Mouse (Mus musculus) midbrain, embryonic 15.5 days (tissue): ENCODE data around the gene Zfp366. TPM values are rescaled to one million over a fixed set of nuclear protein-coding genes. Genes with fewer than 3 reads are reported as not detected.
A peak's percentile ranks its signal among the peaks of the same experiment; 100 is the strongest.

Source experiments
- ATAC-seq: fragments of 200-750 bp; cut with Nextera tagmentation; replicated peaks from 2 replicates; pipeline ENCODE4 v1.8.0; 2017; ENCODE audit warnings: moderate TSS enrichment
- H3K27ac ChIP-seq: fragments of 300-500 bp; sonication (generic); 2 replicates; pipeline ENCODE4 v1.5.1; 2015; ENCODE audit warnings: mild to moderate bottlenecking, inconsistent platforms
- H3K27me3 ChIP-seq: fragments of 300-500 bp; sonication (generic); replicated peaks from 2 replicates; pipeline ENCODE4 v1.6.1; 2015; ENCODE audit warnings: inconsistent platforms
- H3K36me3 ChIP-seq: fragments of 300-500 bp; sonication (generic); replicated peaks from 2 replicates; pipeline ENCODE4 v1.6.1; 2015; ENCODE audit warnings: inconsistent platforms
- H3K4me1 ChIP-seq: fragments of 300-500 bp; sonication (generic); 2 replicates; pipeline ENCODE4 v1.6.1; 2015; ENCODE audit warnings: inconsistent platforms
- H3K4me2 ChIP-seq: fragments of 300-500 bp; sonication (generic); 2 replicates; pipeline ENCODE4 v1.6.1; 2015; ENCODE audit warnings: inconsistent platforms, mild to moderate bottlenecking, moderate library complexity
- H3K4me3 ChIP-seq: fragments of 300-500 bp; sonication (generic); 2 replicates; pipeline ENCODE4 v1.5.1; 2015; ENCODE audit warnings: mild to moderate bottlenecking, inconsistent platforms
- H3K9ac ChIP-seq: fragments of 300-500 bp; sonication (generic); 2 replicates; pipeline ENCODE4 v1.6.1; 2015; ENCODE audit warnings: mild to moderate bottlenecking, inconsistent platforms
- H3K9me3 ChIP-seq: fragments of 300-500 bp; sonication (generic); 2 replicates; pipeline ENCODE4 v1.6.1; 2016; ENCODE audit warnings: inconsistent platforms
- WGBS: fragments of 180-500 bp; shearing (Covaris S2); methylation state at CpG from one replicate; pipeline ENCODE4 v1.1.7; 2015; ENCODE audit warnings: mixed read lengths; 5-methylcytosine and 5-hydroxymethylcytosine counted together
- polyA plus RNA-seq: library from polyadenylated mRNA; unstranded; fragments of >200 nt; fragmentation: Nextera tagmentation; extraction: Ambion mirVana; gene quantifications from 2 replicates; pipeline ENCODE4 v1.2.1, GENCODE M21; 2015

Zfp366 gene
- 0.81 and 0.89 TPM in 2 replicates for polyA plus RNA-seq

DNA sequence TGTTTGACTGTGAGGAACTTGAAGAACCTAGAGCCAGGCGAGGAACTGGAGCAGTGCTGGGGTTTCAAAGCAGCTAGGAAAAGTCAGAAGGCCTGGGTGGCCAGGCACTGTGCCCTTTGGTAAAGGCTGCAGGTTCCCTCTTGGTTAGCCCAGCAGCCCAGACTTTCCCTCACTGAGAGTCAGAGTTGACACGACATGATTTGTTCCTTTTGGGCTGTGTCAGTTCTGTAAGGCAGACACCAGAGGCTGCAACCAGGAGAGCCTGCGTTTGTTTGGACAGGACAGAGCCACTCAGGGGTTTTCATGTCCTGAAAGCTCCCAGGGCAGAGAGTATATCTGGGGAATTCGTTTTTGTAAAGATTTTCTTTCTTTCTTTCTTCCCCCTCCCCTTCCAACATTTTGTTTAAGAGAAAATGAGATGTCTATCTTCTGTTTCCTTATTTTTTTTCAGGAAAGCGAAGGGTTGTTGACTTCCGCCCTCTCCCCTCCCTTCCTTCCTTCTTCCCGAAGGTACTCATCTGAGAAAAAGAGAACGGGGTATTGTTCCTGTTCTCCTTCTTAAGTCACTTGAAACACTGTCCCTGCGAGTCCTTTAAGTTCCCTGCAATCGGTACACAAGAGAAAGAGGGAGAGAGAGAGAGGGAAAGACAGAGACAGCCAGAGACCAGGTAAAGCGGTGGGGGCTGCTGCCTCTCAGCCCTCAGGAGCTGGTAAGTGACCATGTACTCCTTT, at the start of gene Zfp366:
TSS of gene Zfp366 (plus strand) at position 669 of the 732 bp plus-strand sequence.
- H3K9ac ChIP-seq = no peak within 1 kb of the TSS
- no peak within 1 kb of the TSS for H3K27ac ChIP-seq
- WGBS = 58% methylated on average over 11 of the region's 11 CpGs
- H3K9me3 ChIP-seq = no peaks in the 10 kb centered on the region
- peaks cover 6% of the 10 kb centered on the region; the same call in 1 of the 2 replicates for H3K4me1 ChIP-seq
- ATAC-seq = no peak
- 0 out of 2 replicates have a peak within 1 kb of the TSS, but pooled peaks have one; percentile 1 for H3K4me3 ChIP-seq
- H3K27me3 ChIP-seq = no peaks in the 10 kb centered on the region
- no peaks in the 10 kb centered on the region for H3K36me3 ChIP-seq
- H3K4me2 ChIP-seq = no peak within 1 kb of the TSS

DNA sequence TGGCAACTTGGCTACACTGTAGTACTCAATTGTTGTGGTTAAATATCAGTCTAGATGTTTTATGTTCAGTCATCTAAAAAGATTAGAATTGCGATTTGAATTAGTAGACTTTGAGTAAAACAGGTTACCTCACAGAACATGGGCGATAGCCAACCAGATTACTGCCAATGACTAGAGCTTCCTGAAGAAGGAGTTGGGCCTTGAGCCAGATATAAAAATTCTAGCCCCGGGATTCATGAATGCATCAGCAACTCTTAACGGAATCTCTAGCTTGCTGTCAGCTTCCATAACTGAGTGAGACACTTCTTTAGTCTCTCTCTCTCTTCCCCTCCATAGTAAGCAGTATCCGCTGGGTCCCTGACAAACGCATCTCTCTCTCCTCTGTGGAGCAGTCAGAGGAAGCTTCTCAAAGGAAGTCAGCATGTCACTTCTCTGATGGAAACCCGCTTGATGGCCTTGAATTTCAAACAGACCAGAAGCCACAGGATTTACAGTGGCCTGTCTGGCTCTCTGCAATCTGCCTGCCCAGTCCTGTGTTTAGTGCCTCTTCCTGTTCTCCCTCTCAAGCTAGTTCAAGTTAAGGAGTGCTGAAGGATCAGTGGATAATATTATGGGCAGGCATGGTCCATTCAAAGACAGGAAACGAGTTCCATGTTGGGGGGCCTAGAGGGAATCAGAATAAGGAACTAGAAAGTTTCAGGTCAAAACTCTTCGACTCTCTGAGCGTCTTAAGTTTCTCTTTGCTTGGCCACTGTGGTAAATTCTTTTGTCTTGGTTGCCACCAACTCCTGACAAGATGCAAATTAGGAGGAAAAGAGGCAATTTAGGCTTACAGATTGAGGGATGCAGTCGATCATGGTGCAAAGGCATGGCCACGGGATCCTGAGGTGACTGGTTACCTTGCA, 46.0 kb upstream of the Zfp366 start:
- H3K9ac ChIP-seq = no peak overlapping the region
- no peaks in the 10 kb centered on the region for H3K9me3 ChIP-seq
- H3K36me3 ChIP-seq = no peaks in the 10 kb centered on the region
- 77% methylated on average over 12 of the region's 12 CpGs for WGBS
- no peak overlapping the region for H3K4me3 ChIP-seq
- no peaks in the 10 kb centered on the region for H3K27me3 ChIP-seq
- H3K4me2 ChIP-seq = no peak overlapping the region
- no peak for ATAC-seq
- no peak overlapping the region for H3K27ac ChIP-seq
- peaks cover 2% of the 10 kb centered on the region; the same call in 1 of the 2 replicates for H3K4me1 ChIP-seq

DNA sequence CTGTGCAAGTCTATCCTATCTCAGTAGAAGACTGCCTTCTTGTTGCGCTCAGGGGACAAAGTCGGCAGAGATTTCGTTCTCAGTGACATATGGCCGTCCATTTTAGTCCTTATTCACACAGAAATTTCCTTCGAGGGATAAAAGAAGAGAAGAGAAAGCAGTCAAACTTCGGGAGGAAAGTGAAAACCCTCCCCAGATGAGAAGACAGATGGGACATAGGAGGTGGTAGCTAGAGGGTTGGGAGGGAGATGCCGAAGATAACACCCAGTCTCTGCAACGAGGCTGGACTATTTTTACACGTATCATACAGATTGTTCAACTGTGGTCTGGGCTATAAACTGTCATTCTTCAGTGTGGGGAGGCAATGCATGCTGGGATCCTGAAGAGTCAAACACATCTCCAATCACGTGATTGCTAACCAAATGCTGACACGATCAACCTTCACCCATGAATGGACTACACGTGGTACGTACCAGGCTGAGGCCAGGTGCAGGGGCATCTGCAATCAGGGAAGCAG, 38.2 kb upstream of the Zfp366 start:
- Histone ChIP-seq H3K27ac (no peak overlapping the region), H3K4me3 (no peak overlapping the region), H3K4me1 (peaks cover 21% of the 10 kb centered on the region), H3K9ac (no peak overlapping the region), H3K4me2 (no peak overlapping the region), H3K9me3 (no peaks in the 10 kb centered on the region), H3K36me3 (no peaks in the 10 kb centered on the region), H3K27me3 (no peaks in the 10 kb centered on the region)
- 86% methylated on average over 13 of the region's 13 CpGs for WGBS
- no peak for ATAC-seq

DNA sequence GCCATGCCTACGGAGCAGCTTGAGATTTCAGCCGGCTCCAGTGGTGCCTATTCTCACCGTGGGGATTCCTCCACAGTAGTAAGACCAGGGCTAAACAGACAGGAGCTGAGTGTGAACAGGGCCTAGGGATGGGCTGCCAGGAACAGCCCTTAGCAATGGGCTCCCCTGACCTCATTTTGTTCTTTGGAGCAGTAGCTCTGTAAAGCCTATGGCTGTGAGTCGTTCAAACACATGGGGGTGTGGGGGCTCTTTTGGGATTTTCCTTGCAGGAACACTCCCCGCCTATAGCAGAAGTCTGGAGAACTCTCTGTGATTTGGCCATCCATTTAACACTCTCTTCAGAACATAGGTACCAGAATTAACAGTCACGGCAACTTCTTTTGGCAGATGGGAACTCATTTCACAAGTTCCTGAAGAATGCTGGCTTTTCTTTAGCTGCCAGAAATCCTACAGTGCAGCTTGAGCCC, 36.9 kb upstream of the Zfp366 start:
- H3K4me1 ChIP-seq = peaks cover 26% of the 10 kb centered on the region
- H3K9me3 ChIP-seq = no peaks in the 10 kb centered on the region
- no peaks in the 10 kb centered on the region for H3K36me3 ChIP-seq
- H3K27me3 ChIP-seq = no peaks in the 10 kb centered on the region
- no peak overlapping the region for H3K27ac ChIP-seq
- WGBS = 80% methylated on average over 6 of the region's 6 CpGs
- no peak overlapping the region for H3K9ac ChIP-seq
- no peak overlapping the region for H3K4me2 ChIP-seq
- no peak for ATAC-seq
- no peak overlapping the region for H3K4me3 ChIP-seq

DNA sequence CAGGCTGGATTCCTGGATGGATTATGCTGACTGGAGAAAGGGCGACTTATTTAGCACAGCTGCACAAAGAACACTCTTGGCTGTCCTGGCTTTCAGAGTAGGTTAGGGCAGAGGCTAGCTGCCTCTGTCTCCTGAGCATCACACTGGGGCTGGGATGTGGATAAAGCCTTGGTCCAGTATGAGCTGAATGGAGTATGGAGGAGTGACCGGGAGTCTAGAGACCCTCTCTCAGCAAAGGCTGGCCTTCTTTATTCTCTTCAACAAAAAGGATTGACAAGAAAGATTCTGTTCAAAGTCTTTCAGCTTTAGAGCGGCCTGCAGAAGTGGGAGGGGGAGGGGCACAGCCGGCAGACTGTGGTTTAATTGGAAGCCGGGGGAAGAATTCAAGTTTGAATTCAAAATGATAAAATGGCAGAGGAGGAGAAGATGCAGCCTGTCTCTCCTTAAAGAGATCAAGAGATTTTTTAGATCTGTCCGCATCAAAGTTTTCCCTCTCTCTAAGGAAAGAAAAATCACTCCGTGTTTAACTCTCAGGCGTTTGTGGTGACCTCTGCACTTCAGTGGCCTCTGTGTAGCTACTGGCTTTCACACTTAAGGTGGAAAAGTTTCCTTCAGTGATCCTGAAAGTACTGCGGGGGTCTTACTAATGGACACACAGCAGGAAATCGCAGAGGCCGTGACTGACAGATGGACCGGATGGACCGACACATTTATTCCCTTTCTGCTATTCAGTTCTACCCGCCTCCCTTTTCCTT, 34.9 kb upstream of the Zfp366 start:
- 21% methylated on average over 14 of the region's 14 CpGs for WGBS
- H3K27ac ChIP-seq = 0 out of 2 replicates have a peak overlapping the region, but pooled peaks have one; percentile 21

DNA sequence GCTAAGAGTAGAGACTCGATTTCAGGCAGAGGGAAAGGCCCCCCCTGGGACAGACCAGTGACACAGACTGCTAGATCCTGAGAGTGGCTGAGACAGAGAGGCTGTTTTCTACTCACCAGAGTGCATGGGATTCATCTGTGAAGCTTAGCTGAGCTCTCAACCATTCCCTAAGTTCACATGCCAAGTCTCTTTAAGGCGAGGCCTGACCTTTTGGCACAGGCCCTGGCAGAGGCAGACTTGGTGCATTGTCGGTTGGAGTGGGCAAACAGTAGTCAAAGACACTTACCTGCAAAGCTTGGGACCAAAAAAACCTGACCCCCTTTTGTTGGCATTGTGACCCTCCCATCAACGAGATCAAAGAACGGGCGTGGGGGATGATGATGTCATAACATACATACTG, 34.0 kb upstream of the Zfp366 start:
- Histone ChIP-seq H3K9me3 (no peaks in the 10 kb centered on the region), H3K36me3 (no peaks in the 10 kb centered on the region), H3K4me3 (no peak overlapping the region), H3K4me1 (peaks cover 26% of the 10 kb centered on the region), H3K27ac (no peak overlapping the region), H3K4me2 (no peak overlapping the region), H3K9ac (no peak overlapping the region), H3K27me3 (no peaks in the 10 kb centered on the region)
- 70% methylated on average over 6 of the region's 6 CpGs for WGBS
- 0 out of 2 replicates have a peak, but pooled peaks have one; percentile 8 for ATAC-seq

More for the DNA sequence above, 34.9 kb upstream of the Zfp366 start:
- H3K9me3 ChIP-seq = no peaks in the 10 kb centered on the region
- no peaks in the 10 kb centered on the region for H3K36me3 ChIP-seq
- H3K4me2 ChIP-seq = no peak overlapping the region
- H3K4me3 ChIP-seq = no peak overlapping the region
- no peaks in the 10 kb centered on the region for H3K27me3 ChIP-seq
- ATAC-seq = peak; percentile 59
- H3K4me1 ChIP-seq = peaks cover 26% of the 10 kb centered on the region
- no peak overlapping the region for H3K9ac ChIP-seq

DNA sequence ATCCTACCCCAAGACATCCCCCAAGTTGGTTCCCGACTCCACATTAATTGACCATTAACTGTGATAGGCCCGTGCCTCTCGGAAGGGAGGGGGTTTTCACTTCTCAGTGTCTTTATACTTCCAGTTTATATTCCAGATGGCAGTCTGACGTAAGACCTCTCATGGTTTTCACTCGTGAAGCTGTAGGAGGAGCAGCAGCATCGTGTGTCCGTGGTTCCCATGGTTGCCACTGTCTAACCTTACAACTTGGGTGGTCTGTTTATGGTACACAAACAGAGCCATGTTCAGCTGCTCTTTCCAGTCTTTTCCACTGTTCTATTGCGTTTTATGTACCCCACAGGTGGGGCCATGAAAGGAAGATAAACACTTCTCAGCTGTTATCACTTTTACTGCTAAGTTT, 33.5 kb upstream of the Zfp366 start:
- 40% methylated on average over 8 of the region's 8 CpGs for WGBS
- no peak overlapping the region for H3K9ac ChIP-seq
- no peaks in the 10 kb centered on the region for H3K27me3 ChIP-seq
- H3K4me2 ChIP-seq = no peak overlapping the region
- peaks cover 26% of the 10 kb centered on the region for H3K4me1 ChIP-seq
- H3K4me3 ChIP-seq = no peak overlapping the region
- H3K27ac ChIP-seq = no peak overlapping the region
- no peaks in the 10 kb centered on the region for H3K9me3 ChIP-seq
- ATAC-seq = no peak
- no peaks in the 10 kb centered on the region for H3K36me3 ChIP-seq

DNA sequence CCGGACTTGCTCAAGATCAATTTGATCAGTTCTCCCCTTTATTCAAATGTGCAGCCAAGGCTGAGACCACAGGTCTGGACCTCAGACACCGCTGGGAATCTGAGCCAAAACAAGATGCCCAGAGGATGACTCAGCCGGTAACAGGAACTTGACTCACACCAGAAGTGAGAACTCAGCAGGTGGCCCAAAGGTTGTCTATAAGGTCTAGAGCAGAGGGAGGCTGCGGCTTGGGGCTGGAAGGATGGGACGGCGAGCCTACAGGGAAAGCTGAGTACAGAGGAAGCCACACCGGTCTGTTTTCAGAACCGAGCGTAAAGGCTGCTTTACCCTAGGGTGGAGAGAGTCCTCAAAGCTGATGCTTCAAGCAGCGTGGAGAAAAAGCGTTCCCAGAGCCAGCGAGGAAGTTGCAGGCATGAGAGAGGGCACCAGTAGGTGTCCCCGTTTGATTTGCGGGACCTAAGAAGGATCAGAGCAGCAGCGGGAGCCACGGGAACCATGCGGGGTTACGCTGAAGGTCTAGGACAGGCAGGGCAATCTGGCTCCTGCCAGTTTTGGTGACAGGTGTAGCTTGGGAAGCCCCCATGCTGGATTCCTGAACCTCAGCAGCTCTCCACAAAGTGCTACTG, 32.2 kb upstream of the Zfp366 start:
- Histone ChIP-seq H3K4me2 (peak overlapping the region; percentile 21), H3K36me3 (no peaks in the 10 kb centered on the region), H3K4me3 (no peak overlapping the region), H3K27ac (no peak overlapping the region), H3K27me3 (no peaks in the 10 kb centered on the region), H3K9ac (no peak overlapping the region), H3K9me3 (no peaks in the 10 kb centered on the region), H3K4me1 (peaks cover 26% of the 10 kb centered on the region)
- no peak for ATAC-seq
- WGBS = 28% methylated on average over 18 of the region's 18 CpGs

DNA sequence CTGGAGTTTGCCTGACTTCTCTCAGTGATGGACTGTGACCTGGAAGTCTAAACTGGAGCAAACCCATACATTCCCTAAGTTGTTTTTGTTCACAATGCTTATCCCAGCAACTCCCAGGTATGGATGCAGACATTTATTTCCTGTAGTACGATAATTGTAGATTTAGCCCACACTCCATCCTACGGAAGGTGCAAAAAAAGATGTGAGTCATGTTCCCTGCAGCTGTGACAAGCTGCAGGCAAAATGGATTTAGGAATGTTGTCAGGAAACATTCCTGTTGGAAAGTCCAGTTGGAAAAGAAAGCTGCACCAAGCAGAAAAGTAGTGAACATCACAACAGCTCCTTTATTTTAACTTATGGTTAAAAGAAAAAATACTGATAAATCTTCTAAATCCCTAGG, 26.9 kb upstream of the Zfp366 start:
- Histone ChIP-seq H3K4me3 (no peak overlapping the region), H3K27ac (no peak overlapping the region), H3K4me2 (no peak overlapping the region), H3K9me3 (no peaks in the 10 kb centered on the region), H3K4me1 (no peaks in the 10 kb centered on the region), H3K36me3 (no peaks in the 10 kb centered on the region), H3K9ac (no peak overlapping the region), H3K27me3 (no peaks in the 10 kb centered on the region)
- ATAC-seq = no peak
- 86% methylated on average over 2 of the region's 2 CpGs for WGBS

DNA sequence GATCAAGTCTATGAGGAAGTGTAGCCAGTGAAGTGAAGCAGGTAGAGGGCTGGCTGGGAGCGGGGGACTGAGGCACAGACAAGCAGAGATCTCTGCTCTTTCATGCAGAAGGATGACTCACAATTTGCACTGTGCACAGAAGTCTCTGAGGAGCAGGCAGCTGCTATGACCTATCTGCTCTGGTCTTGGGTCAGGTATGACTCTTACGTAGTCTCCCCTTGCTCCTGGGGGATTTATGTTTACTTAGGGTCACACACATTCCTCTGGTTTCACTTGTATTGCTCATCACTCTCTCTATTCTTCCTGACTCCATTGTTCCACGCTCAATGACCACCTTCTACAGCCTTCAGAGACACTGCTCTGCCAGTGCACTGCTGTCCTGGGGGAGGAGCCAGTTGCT, 25.9 kb upstream of the Zfp366 start:
- Histone ChIP-seq H3K36me3 (no peaks in the 10 kb centered on the region), H3K27ac (no peak overlapping the region), H3K9ac (no peak overlapping the region), H3K4me3 (no peak overlapping the region), H3K27me3 (no peaks in the 10 kb centered on the region), H3K4me1 (peaks cover 7% of the 10 kb centered on the region; the same call in 1 of the 2 replicates), H3K4me2 (no peak overlapping the region), H3K9me3 (no peaks in the 10 kb centered on the region)
- WGBS = 85% methylated on average over 3 of the region's 3 CpGs
- no peak for ATAC-seq

DNA sequence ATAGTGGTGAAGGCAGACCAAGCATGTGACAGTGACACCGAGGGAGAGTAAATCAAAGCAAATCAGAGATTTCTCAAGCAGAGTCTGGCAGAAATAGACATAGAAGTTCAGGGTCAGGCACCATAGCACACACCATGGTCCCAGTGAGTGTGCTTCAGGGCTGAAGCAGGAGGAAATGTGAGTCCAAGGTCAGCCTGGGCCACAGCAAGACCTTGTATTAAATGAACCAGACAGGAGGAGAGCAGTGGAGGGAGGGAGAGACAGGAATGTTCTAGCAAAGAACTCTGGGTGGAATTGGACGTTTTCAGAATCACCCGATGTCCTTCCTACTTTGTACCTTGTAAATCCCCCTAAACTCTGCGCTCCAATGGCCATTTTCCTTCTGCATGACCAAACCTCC, 21.6 kb upstream of the Zfp366 start:
- H3K4me1 ChIP-seq = peaks cover 7% of the 10 kb centered on the region; the same call in 1 of the 2 replicates
- H3K9me3 ChIP-seq = no peaks in the 10 kb centered on the region
- H3K4me3 ChIP-seq = no peak overlapping the region
- H3K9ac ChIP-seq = no peak overlapping the region
- 55% methylated on average over 4 of the region's 4 CpGs for WGBS
- no peak for ATAC-seq
- H3K27ac ChIP-seq = peak overlapping the region; percentile 48
- H3K27me3 ChIP-seq = no peaks in the 10 kb centered on the region
- no peak overlapping the region for H3K4me2 ChIP-seq
- H3K36me3 ChIP-seq = no peaks in the 10 kb centered on the region
